Mouse (Mus musculus): ENCODE data around the gene Fga. TPM values are rescaled to one million over a fixed set of nuclear protein-coding genes. Genes with fewer than 3 reads are reported as not detected.
A peak's percentile ranks its signal among the peaks of the same experiment; 100 is the strongest.

The Fga gene
- 0.25 and 0.35 TPM in 2 replicates for polyA plus RNA-seq (2015; fragmentation: Nextera tagmentation; extraction: Ambion mirVana)

GRCm38 (mm10) chr3:83025475-83026301 lies at the start of gene Fga:
Gene Fga (plus strand): TSS chr3:83026076.
- DNase-seq (ENCODE audit: low spot score), result no peak

GRCm38 (mm10) chr3:82980818-82981217 lies 45.1 kb upstream of the Fga start:
- DNase-seq (ENCODE audit: low spot score), result no peak

- DNase-seq (ENCODE audit: low spot score), result no peak
Measured at GRCm38 (mm10) chr3:82981861-82982260, 44.0 kb upstream of the Fga start.

- DNase-seq (ENCODE audit: low spot score), result no peak
Measured at GRCm38 (mm10) chr3:82984840-82985239, 41.0 kb upstream of the Fga start.

- no peak for DNase-seq (ENCODE audit: low spot score)
Measured at GRCm38 (mm10) chr3:82991963-82992362, 33.9 kb upstream of the Fga start.

- no peak for DNase-seq (ENCODE audit: low spot score)
Measured at GRCm38 (mm10) chr3:82992956-82993355, 32.9 kb upstream of the Fga start.

GRCm38 (mm10) chr3:82995368-82995767 lies 30.5 kb upstream of the Fga start:
- no peak for DNase-seq (ENCODE audit: low spot score)

GRCm38 (mm10) chr3:82996656-82997055 lies 29.2 kb upstream of the Fga start:
- DNase-seq (ENCODE audit: low spot score), result no peak

- DNase-seq (ENCODE audit: low spot score), result peak; percentile 62
Measured at GRCm38 (mm10) chr3:82998772-82999463, 27.0 kb upstream of the Fga start.

- no peak for DNase-seq (ENCODE audit: low spot score)
Measured at GRCm38 (mm10) chr3:82999995-83000394, 25.9 kb upstream of the Fga start.

GRCm38 (mm10) chr3:83002191-83002590 lies 23.7 kb upstream of the Fga start:
- DNase-seq (ENCODE audit: low spot score), result peak; percentile 44

GRCm38 (mm10) chr3:83003068-83003467 lies 22.8 kb upstream of the Fga start:
- DNase-seq (ENCODE audit: low spot score), result no peak

- DNase-seq (ENCODE audit: low spot score), result no peak
Measured at GRCm38 (mm10) chr3:83004801-83005200, 21.1 kb upstream of the Fga start.

GRCm38 (mm10) chr3:83007557-83007956 lies 18.3 kb upstream of the Fga start, which contains the start of gene Fgg:
Gene Fgg (plus strand): TSS chr3:83007724.
- no peak for DNase-seq (ENCODE audit: low spot score)

- DNase-seq (ENCODE audit: low spot score), result no peak
Measured at GRCm38 (mm10) chr3:83010291-83010690, 15.6 kb upstream of the Fga start.

GRCm38 (mm10) chr3:83011136-83011535 lies 14.7 kb upstream of the Fga start:
- no peak for DNase-seq (ENCODE audit: low spot score)

GRCm38 (mm10) chr3:83011565-83011964 lies 14.3 kb upstream of the Fga start:
- no peak for DNase-seq (ENCODE audit: low spot score)

- no peak for DNase-seq (ENCODE audit: low spot score)
Measured at GRCm38 (mm10) chr3:83012636-83013035, 13.2 kb upstream of the Fga start.

GRCm38 (mm10) chr3:83013951-83014350 lies 11.9 kb upstream of the Fga start:
- no peak for DNase-seq (ENCODE audit: low spot score)

- no peak for DNase-seq (ENCODE audit: low spot score)
Measured at GRCm38 (mm10) chr3:83016236-83016635, 9.6 kb upstream of the Fga start.

- DNase-seq (ENCODE audit: low spot score), result no peak
Measured at GRCm38 (mm10) chr3:83020387-83020786, 5.5 kb upstream of the Fga start.

- DNase-seq (ENCODE audit: low spot score), result no peak
Measured at GRCm38 (mm10) chr3:83021176-83021575, 4.7 kb upstream of the Fga start.

- DNase-seq (ENCODE audit: low spot score), result no peak
Measured at GRCm38 (mm10) chr3:83025036-83025435, 840 bp upstream of the Fga start.

All from thymus, postnatal 0 days (tissue).